Mouse (Mus musculus) C2C12 (cell line): Measurements from ENCODE around the gene Fam131c. TPM values are rescaled to one million over a fixed set of nuclear protein-coding genes. Genes with fewer than 3 reads are reported as not detected.
A peak's percentile ranks its signal among the peaks of the same experiment; 100 is the strongest.

Experiments
- H3K27me3 ChIP-seq: one replicate; pipeline ENCODE4 v1.6.1; 2011; ENCODE audit not compliant: control insufficient read depth, insufficient read depth, insufficient read length
- H3K36me3 ChIP-seq: one replicate; pipeline ENCODE4 v1.6.1; 2011; ENCODE audit not compliant: control insufficient read depth, insufficient read depth
- H3K4me3 ChIP-seq: one replicate; pipeline ENCODE4 v1.5.1; 2011; ENCODE audit warnings: mild to moderate bottlenecking, control low read depth; ENCODE audit not compliant: poor library complexity, insufficient read depth, severe bottlenecking
- H3K79me2 ChIP-seq: one replicate; pipeline ENCODE4 v1.6.1; 2011; ENCODE audit not compliant: control insufficient read depth, insufficient read depth
- H3K79me3 ChIP-seq: one replicate; pipeline ENCODE4 v1.6.1; 2011; ENCODE audit warnings: low read depth, control low read depth
- H3ac ChIP-seq: one replicate; pipeline ENCODE3; 2011; ENCODE audit warnings: low read depth; ENCODE audit not compliant: control insufficient read depth, insufficient read length
- CEBPB ChIP-seq: IDR thresholded peaks from one replicate; pipeline ENCODE4 v1.6.1; 2011; ENCODE audit warnings: low read depth, mild to moderate bottlenecking, control low read depth, moderate library complexity
- CTCF ChIP-seq: IDR thresholded peaks from one replicate; pipeline ENCODE4 v1.5.1; 2011; ENCODE audit not compliant: control insufficient read depth, insufficient read depth, insufficient read length
- FOSL1 ChIP-seq: IDR thresholded peaks from one replicate; pipeline ENCODE4 v1.8.0; 2011; ENCODE audit warnings: mild to moderate bottlenecking, low read length; ENCODE audit not compliant: poor library complexity, insufficient read depth, severe bottlenecking
- MAX ChIP-seq: IDR thresholded peaks from one replicate; pipeline ENCODE4 v1.6.1; 2011; ENCODE audit warnings: mild to moderate bottlenecking, control low read depth
- MYOD1 ChIP-seq: IDR thresholded peaks from one replicate; pipeline ENCODE4 v1.6.1; 2011; ENCODE audit warnings: low read depth; ENCODE audit not compliant: control insufficient read depth, insufficient read length
- MYOG ChIP-seq: IDR thresholded peaks from one replicate; pipeline ENCODE4 v1.6.1; 2011; ENCODE audit not compliant: control insufficient read depth, insufficient read length; ENCODE audit errors: extremely low read depth
- USF1 ChIP-seq: IDR thresholded peaks from one replicate; pipeline ENCODE4 v1.6.1; 2011; ENCODE audit warnings: low read depth, mild to moderate bottlenecking, control low read depth, moderate library complexity
- polyA plus RNA-seq: library from polyadenylated mRNA; unstranded; fragments of >200 nt; fragmentation: generic; extraction: Trizol; gene quantifications from one replicate; pipeline ENCODE4 v1.2.1, GENCODE M21; 2012; ENCODE audit warnings: missing spikeins

Fam131c gene
- polyA plus RNA-seq, 1 experiment: 1.9 TPM

DNA sequence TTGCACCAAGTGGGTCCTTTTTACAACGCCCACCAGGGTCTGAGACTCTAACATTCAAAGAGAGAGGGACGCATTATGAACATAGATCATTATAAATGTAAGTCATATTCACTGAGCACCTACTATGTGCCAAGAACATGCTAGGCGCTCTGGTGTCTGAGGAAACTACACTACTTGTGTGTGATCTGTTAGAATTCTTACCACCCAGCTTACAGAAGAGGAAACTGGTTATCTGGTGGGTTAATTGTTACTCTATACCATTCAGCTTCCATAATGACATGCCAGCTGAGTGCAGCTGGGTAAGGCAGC, 37.2 kb downstream of the Fam131c start:
- Histone ChIP-seq H3K36me3 (no peaks in the 10 kb centered on the region), H3K27me3 (no peaks in the 10 kb centered on the region), H3ac (no peak overlapping the region), H3K4me3 (no peak overlapping the region), H3K79me2 (no peaks in the 10 kb centered on the region), H3K79me3 (no peaks in the 10 kb centered on the region)
- TF ChIP-seq FOSL1 (no peak), CTCF (no peak), CEBPB (no peak), MYOG (no peak), MYOD1 (no peak), MAX (no peak), USF1 (no peak)

DNA sequence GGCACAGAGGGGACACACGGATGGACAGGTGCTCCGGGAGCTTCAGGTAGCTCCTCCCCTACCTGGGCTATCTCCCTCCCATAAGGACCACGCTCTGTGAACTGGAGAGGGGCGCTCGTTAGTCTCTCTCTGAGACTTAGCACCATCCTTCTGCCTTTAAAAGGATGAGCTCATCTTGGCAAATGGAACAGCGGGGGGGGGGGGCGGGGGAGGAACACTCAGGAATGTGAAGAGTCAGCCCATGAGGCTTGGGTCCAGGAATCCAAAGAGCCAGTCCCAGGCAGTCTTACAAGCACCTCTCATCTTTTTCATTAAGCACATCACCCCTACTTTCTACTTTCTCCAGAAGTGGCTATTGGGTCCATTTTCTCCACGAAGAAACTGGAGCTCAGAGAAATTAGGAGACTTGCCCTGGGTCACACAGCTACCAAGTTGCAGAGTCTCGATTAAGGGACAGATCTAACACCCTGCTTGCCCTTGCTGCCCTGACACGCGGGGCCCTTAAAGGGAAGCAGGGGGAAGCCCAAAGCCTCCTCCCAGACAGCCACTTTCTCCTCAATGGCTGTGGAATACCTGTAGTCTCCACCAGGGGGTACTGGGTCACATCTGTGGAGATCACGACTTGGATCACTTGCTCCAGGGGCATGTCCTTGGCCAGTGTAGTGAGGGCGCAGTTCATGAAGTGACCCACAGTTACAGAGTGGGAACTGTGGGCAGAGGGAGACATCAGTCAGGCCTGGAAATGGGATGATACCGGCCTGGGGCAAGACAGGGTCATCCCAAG, 38.7 kb downstream of the Fam131c start:
- H3ac ChIP-seq: no peak overlapping the region
- TF ChIP-seq MYOD1: no peak
- TF ChIP-seq FOSL1: no peak
- TF ChIP-seq MYOG: no peak
- TF ChIP-seq USF1: no peak
- TF ChIP-seq MAX: peak; percentile 30
- TF ChIP-seq CEBPB: no peak
- peak; percentile 22 for TF ChIP-seq CTCF
- H3K27me3 ChIP-seq: no peaks in the 10 kb centered on the region
- no peaks in the 10 kb centered on the region for H3K79me3 ChIP-seq
- no peaks in the 10 kb centered on the region for H3K79me2 ChIP-seq
- H3K4me3 ChIP-seq: no peak overlapping the region
- no peaks in the 10 kb centered on the region for H3K36me3 ChIP-seq

DNA sequence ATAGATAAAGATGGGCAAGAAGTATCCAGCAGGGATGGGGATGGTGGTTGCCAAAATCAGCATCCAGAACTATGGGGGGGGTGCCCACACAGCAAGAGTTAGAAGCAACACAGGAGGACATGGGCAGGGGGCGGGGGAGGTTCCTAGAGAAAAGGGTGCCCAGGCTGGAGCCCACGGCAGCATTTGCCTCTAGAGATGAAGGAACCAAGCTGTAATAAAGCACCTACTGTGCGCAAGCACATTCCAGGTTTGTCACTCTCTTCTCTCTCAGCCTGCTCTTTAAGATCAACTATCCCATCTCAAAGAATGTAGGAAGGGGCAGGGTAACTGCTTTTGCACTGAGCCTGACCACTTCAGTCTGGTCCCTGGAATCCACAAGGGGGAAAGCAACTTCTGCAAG, 40.6 kb downstream of the Fam131c start:
- no peak for TF ChIP-seq MYOD1
- no peak for TF ChIP-seq MAX
- Histone ChIP-seq H3K79me3 (no peaks in the 10 kb centered on the region), H3K27me3 (no peaks in the 10 kb centered on the region), H3K79me2 (no peaks in the 10 kb centered on the region), H3K36me3 (no peaks in the 10 kb centered on the region), H3ac (no peak overlapping the region), H3K4me3 (no peak overlapping the region)

DNA sequence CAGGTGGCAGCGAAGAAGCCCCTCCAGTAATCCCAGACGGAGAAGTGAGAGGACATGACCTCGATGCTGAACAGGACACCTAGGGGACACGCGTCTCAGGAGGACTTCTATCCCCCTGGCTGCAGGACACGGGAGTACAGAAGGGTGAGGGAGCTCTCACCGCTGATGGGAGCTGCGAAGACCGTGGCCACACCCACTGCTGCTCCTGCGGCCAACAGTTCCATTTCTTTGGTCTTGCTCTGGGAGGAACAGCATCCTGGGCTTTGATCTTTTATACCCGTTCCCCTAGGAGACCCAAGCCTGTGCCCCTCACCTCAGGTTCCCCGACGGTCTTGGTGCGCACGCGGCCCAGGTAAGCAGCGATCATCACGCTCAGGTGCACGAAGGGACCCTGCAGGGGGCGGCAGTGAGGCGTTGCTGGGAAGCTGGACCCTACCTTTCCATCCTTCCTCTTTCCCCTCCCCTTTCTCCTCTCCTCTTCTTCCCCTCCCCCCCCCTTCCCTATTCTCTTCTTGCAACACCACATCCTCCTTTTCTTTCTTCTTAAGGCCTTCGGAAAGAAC, 43.5 kb downstream of the Fam131c start:
- H3K4me3 ChIP-seq: no peak overlapping the region
- H3K79me2 ChIP-seq: no peaks in the 10 kb centered on the region
- no peaks in the 10 kb centered on the region for H3K36me3 ChIP-seq
- TF ChIP-seq MAX: no peak
- TF ChIP-seq MYOG: no peak
- TF ChIP-seq FOSL1: no peak
- no peak for TF ChIP-seq CEBPB
- no peak for TF ChIP-seq MYOD1
- TF ChIP-seq CTCF: no peak
- TF ChIP-seq USF1: no peak
- no peaks in the 10 kb centered on the region for H3K79me3 ChIP-seq
- H3ac ChIP-seq: no peak overlapping the region
- H3K27me3 ChIP-seq: no peaks in the 10 kb centered on the region

DNA sequence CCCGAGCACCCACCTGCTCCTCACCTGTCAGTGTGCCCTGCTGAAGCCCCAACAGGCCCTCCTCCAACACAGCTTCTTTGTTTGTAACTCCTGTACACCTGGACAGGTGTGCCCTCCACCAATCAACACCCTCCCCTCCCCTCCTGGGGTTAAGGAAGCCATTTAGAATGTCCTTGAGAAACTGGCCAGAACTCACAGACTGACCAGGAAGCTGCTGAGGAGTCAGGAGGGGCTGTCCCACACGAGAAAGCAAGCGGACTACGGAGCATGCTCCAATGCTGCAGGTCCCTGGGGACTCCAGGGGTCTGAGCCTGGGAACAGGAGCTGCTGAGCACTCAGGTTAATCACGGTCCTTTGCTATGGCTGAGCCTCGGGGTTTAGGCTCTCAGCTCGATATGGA, 47.9 kb downstream of the Fam131c start, which contains the start of gene Clcnkb:
TSS of gene Clcnkb (minus strand) at position 91 of the 400 bp plus-strand sequence.
- Histone ChIP-seq H3K79me2 (no peaks in the 10 kb centered on the region), H3K4me3 (no peak within 1 kb of the TSS), H3K36me3 (no peaks in the 10 kb centered on the region), H3K79me3 (no peaks in the 10 kb centered on the region), H3ac (no peak within 1 kb of the TSS), H3K27me3 (no peaks in the 10 kb centered on the region)
- no peak for TF ChIP-seq MYOD1
- TF ChIP-seq FOSL1: no peak
- no peak for TF ChIP-seq MAX
- no peak for TF ChIP-seq MYOG
- TF ChIP-seq USF1: no peak
- no peak for TF ChIP-seq CTCF
- TF ChIP-seq CEBPB: no peak
